Mouse (Mus musculus) embryonic fibroblast, embryonic 13.5 days (primary cell): Measurements from ENCODE around the gene Itsn1. TPM values are rescaled to one million over a fixed set of nuclear protein-coding genes. Genes with fewer than 3 reads are reported as not detected.

Source experiments
- H3K27ac ChIP-seq: 2 replicates; pipeline ENCODE4 v1.5.1; 2012; ENCODE audit warnings: low read length, control low read depth, inconsistent platforms; ENCODE audit not compliant: insufficient read depth
- H3K4me1 ChIP-seq: 2 replicates; pipeline ENCODE4 v1.6.1; 2011; ENCODE audit warnings: low read length; ENCODE audit not compliant: control insufficient read depth, insufficient read depth
- H3K4me3 ChIP-seq: 2 replicates; pipeline ENCODE4 v1.5.1; 2011; ENCODE audit warnings: mild to moderate bottlenecking, control low read depth, low read length; ENCODE audit not compliant: insufficient read depth
- CTCF ChIP-seq: IDR thresholded peaks from 2 replicates; pipeline ENCODE4 v1.5.1; 2011; ENCODE audit warnings: mild to moderate bottlenecking, control low read depth, low read length, moderate library complexity, borderline replicate concordance; ENCODE audit not compliant: insufficient read depth
- POLR2A ChIP-seq: IDR thresholded peaks from 2 replicates; pipeline ENCODE4 v1.6.1; 2011; ENCODE audit warnings: low read depth, mild to moderate bottlenecking, control low read depth, low read length, moderate library complexity
- polyA plus RNA-seq: library from polyadenylated mRNA; stranded (reverse); fragments of >200 nt; gene quantifications from 2 replicates; pipeline ENCODE4 v1.2.4, GENCODE M21; 2011; ENCODE audit warnings: low read depth; ENCODE audit not compliant: missing spikeins, insufficient read length

Gene Itsn1
- polyA plus RNA-seq, 1 experiment: 136 TPM

- no peak overlapping the region for H3K4me3 ChIP-seq
- H3K4me1 ChIP-seq: peaks cover 5% of the 10 kb centered on the region; the same call in 1 of the 2 replicates
- H3K27ac ChIP-seq: no peak overlapping the region
- TF ChIP-seq POLR2A (no peak), CTCF (no peak)
These were observed 93.7 kb downstream of the Itsn1 start for GRCm38 (mm10) chr16:91822759-91823158.

GRCm38 (mm10) chr16:91825774-91826325, 96.8 kb downstream of the Itsn1 start:
- Histone ChIP-seq H3K4me1 (peaks cover 5% of the 10 kb centered on the region; the same call in 1 of the 2 replicates), H3K4me3 (no peak overlapping the region), H3K27ac (peak overlapping the region; percentile 80; the same call in 1 of the 2 replicates)
- TF ChIP-seq POLR2A: no peak
- TF ChIP-seq CTCF: no peak

DNA sequence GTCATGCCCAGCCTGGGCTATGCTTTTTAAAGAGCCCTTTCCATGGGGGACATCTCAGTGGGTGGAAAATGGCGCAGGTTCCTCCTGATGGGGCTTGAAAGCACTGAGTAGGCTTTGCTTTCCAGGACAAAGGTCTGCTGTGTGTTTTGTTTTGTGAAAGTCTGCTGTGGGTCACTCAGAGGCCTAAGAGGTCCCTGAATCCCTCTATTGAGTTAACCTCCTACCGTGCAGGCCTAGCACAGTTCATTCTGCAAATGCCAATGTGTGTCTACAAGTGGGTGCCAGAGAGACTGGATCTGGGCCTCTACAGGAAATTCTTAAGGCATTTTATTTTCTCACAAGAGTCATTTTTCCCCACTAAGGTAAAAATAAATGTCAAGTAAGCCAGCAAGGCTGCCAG, 97.8 kb downstream of the Itsn1 start:
- H3K27ac ChIP-seq: peak overlapping the region; percentile 80
- TF ChIP-seq POLR2A (no peak), CTCF (no peak)
- no peak overlapping the region for H3K4me3 ChIP-seq

DNA sequence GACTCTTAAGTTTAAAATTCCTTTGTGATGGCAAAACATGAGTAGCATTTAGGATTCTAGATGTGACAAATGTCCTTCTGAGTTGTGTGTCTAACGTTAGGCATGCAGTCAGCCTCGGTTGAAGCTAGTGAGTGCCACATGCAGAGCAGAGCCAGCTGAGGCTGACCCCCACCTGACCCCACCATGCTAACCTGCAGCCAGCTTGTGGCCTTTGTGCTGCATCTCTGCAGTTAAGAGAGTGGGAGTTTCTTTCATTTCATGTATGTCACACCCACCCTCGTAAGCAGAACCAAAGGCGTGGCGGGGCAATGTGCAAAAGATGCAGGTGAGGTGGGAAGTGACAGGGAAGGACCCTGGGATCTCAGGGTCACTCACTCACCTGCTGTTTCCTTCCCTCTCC, 98.4 kb downstream of the Itsn1 start:
- TF ChIP-seq CTCF (no peak), POLR2A (no peak)
- H3K4me1 ChIP-seq: peaks cover 5% of the 10 kb centered on the region; the same call in 1 of the 2 replicates
- H3K4me3 ChIP-seq: no peak overlapping the region
- H3K27ac ChIP-seq: no peak overlapping the region

More for the DNA sequence above, 97.8 kb downstream of the Itsn1 start:
- H3K4me1 ChIP-seq: peaks cover 5% of the 10 kb centered on the region; the same call in 1 of the 2 replicates

DNA sequence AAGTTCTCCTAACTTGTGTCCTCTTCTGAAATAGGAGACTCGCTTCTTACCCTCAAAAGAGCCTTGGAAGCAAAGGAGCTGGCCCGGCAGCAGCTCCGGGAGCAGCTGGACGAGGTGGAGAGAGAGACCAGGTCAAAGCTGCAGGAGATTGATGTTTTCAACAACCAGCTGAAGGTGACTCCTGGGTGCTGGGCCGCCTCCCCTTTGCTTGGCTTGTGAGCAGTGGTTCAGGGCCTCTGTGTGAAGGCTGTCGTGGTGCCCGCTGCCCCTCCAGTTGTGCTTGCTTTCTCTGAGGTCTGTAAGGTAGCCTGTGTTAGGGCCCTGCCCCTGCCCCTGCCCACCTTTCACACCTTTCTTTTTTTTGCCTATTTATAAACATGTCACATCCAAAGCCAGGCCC, 99.1 kb downstream of the Itsn1 start:
- Histone ChIP-seq H3K4me3 (no peak overlapping the region), H3K27ac (no peak overlapping the region), H3K4me1 (peaks cover 5% of the 10 kb centered on the region; the same call in 1 of the 2 replicates)
- TF ChIP-seq CTCF: no peak
- TF ChIP-seq POLR2A: no peak

GRCm38 (mm10) chr16:91828603-91829002, 99.5 kb downstream of the Itsn1 start:
- Histone ChIP-seq H3K4me3 (no peak overlapping the region), H3K4me1 (peaks cover 5% of the 10 kb centered on the region; the same call in 1 of the 2 replicates), H3K27ac (no peak overlapping the region)
- TF ChIP-seq CTCF (no peak), POLR2A (no peak)

DNA sequence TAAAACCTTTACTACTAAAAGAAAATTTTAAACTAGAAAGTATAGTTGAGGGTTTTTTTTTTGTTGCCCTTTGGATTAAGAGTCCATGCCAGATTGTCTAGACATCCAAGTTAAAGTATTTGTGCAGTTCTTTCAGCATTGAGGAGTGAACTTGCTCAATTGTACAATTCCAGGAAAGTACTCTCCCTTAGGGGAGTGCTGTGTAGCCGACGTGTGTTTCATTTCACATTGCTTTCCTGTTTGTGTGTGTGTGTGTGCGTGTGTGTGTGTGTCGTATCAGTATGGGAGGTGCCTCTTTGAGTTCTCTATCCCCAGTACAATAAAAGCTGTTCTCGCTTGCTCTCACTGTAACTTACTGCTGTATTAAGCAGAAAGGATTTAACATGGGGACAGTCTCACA, 100.0 kb downstream of the Itsn1 start:
- TF ChIP-seq CTCF: no peak
- no peak for TF ChIP-seq POLR2A
- Histone ChIP-seq H3K4me3 (no peak overlapping the region), H3K4me1 (peaks cover 5% of the 10 kb centered on the region; the same call in 1 of the 2 replicates), H3K27ac (no peak overlapping the region)

GRCm38 (mm10) chr16:91830260-91830659, 101.2 kb downstream of the Itsn1 start:
- H3K4me1 ChIP-seq: peaks cover 5% of the 10 kb centered on the region; the same call in 1 of the 2 replicates
- H3K4me3 ChIP-seq: no peak overlapping the region
- H3K27ac ChIP-seq: no peak overlapping the region
- TF ChIP-seq POLR2A (no peak), CTCF (no peak)

DNA sequence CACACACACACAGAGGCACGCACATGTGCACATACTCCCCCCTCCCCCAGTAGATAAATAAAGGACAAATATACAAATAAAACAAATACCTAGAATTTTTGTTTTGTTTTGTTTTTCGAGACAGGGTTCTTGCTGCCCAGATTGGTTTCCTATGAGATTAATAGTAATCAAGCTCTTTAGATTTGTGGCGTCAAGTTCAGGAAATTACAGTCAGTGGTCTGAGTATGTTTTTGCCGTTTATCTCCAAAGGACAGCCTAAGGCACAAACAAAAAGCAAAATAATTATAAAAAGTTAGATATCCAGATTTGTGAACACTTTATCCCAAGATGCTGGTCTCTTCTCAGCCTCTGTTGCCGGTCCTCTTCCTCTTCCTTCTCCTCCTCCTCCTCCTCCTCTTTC, 104.0 kb downstream of the Itsn1 start:
- no peak overlapping the region for H3K27ac ChIP-seq
- no peak for TF ChIP-seq POLR2A
- no peak for TF ChIP-seq CTCF
- H3K4me3 ChIP-seq: no peak overlapping the region
- H3K4me1 ChIP-seq: no peaks in the 10 kb centered on the region

GRCm38 (mm10) chr16:91833558-91833957, 104.5 kb downstream of the Itsn1 start:
- Histone ChIP-seq H3K27ac (no peak overlapping the region), H3K4me1 (no peaks in the 10 kb centered on the region), H3K4me3 (no peak overlapping the region)
- no peak for TF ChIP-seq POLR2A
- TF ChIP-seq CTCF: no peak
